Mouse (Mus musculus) liver, embryonic 18 days (tissue): Measurements from ENCODE around the gene Lama5. TPM values are rescaled to one million over a fixed set of nuclear protein-coding genes. Genes with fewer than 3 reads are reported as not detected.

Source experiments
- polyA plus RNA-seq: library from polyadenylated mRNA; depleted of rRNA; stranded (reverse); fragments of >200 nt; gene quantifications from 2 replicates; pipeline ENCODE4 v1.2.3, GENCODE M21; 2012; rRNA removed

Gene Lama5
- polyA plus RNA-seq = 4.1 and 6.3 TPM in 2 replicates

DNA sequence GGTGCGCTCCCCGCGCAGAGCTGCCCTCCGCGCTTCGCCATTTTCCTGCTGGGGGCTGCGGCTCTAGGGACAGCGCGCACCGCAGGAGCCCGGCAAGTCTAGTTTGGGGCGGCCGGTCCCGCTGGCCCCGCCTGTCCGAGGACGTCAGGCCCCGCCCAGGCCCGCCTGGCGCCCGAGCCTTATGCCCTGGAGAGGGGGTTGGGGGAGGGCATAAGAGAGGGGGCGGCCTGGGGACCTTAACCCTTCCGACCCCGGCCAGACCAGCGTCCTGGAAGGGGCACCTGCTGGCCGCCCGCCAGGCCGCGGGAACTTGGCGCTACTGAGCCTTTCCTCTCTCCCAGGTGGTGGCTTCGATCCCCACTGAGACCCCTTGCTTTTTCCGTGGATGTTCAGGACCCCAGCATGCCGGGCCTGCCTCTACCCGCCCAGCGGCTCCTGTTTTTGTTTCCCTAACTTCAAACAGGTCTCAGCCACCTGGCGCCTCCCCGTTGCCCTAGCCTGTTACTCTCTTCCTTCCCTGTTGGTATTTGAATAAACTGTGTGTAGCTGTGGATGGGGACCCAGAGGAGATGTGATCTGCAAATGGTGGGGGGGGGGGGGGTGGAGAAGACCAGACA, at the start of gene Lama5:
Gene Lama5 (minus strand): TSS at position 98 of the 617 bp plus-strand sequence.

DNA sequence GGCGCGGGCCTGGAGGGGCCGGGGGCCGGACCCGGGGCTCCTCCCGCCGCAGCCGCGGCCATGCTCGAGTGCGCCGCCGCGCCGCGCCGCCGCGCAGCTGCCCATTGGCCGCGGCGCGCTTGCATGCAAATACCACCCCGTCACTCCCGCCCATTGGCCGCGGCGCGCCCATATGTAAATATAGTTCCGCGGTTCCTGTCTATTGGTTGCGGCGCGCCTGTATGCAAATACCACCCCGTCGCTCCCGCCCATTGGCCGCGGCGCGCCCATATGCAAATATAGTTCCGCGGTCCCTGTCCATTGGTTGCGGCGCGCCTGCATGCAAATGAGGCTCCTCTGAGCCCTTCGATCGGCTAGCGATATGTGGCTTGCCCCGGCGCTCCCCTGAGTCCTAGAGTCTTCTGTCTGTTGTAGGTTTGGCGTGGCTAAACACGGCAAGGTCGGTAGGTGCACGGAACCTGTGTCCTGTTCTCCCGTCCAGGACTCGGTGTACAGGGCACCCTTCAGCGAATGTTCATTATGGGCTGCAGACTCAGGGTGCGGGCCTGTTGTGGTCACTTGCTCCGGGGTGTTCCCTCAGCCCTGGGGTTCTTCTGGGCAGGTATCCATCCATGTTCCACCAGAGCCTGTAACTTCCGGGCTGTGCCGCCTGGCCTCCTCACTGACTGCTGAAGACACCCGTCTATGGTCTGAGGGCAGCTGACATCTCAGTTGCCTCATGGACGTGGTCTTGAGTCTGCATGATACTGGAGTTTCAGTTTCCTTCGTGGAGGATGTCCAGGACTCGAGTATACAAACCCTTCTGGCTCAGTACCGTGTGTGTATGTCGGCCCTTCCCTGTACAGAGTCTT, 48.0 kb upstream of the Lama5 start, which contains the start of gene Cables2:
Gene Cables2 (minus strand): TSS at position 103 of the 851 bp plus-strand sequence.

DNA sequence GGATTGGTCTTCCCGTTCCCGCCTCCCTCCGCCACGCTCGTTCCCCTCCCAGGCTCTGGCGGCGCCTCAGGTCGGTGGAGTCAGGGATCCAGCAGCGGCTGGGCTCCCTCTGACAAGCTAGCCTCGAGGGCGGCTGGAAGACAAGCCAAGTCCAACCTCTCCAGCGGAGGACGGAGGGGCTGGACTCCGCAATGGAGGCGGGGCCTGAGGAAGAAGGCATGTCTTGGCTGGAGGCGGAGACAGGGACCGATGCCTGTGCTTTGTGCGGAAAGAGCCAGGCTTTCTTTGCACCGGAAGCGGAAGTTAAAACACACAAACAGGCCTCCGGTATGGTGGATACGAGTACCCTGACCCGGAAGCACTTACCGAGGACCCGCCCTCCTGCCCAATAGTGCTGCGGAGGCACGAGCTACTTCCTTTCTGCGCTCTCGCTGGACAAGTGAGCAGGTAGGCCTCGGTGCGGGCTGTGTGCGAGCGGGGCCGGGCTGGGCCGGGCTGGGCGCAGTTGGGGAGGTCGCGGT, 31.4 kb upstream of the Lama5 start, which contains the start of gene Rps21:
Gene Rps21 (plus strand): TSS at position 377 of the 521 bp plus-strand sequence.

DNA sequence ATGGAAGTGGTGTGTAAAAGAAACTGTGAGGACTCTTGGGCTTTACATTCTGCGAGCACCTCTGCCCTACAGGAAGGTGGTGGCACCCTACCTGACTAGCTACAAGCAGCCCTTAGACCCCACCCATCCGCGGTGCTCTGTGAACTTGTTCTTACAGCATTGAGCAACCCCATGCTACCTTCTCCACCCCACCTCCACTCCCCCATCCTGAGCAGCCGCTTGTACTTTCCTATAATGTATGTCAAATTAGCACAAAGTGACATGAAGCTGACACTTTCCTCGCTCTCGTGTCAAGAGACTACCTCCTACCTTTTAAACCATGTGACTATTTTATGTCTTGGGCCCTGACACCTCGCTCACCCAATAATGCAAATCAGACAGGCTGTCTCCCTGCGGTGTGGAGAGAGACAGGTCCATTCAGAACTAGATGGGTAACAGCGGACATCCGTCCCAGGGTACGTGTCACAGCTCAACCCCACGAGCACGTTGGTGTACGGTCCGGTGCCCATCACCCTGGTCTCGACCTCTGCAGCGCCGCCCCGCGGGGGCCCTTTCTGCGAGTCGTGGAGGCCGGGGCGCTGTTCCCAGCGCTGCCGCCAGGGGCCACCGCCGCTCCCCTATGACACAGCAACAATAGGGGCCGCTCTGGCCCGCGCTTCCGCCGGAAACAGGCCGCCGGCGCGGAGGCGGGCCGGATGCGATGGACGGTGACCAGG, 54.7 kb downstream of the Lama5 start, which contains the start of gene Adrm1:
Gene Adrm1 (plus strand): TSS at position 680 of the 716 bp plus-strand sequence.

Other genes with a start within 250 kb of the Lama5 start
- 3.0 and 4.0 TPM in 2 replicates for gene Taf4, start 249.2 kb downstream of the Lama5 start, polyA plus RNA-seq
- gene Lsm14b, start 200.9 kb downstream of the Lama5 start, polyA plus RNA-seq = 8.1 and 8.8 TPM in 2 replicates
- gene Psma7, start 183.4 kb downstream of the Lama5 start, polyA plus RNA-seq = 112 and 122 TPM in 2 replicates
- 1.2 and 1.5 TPM in 2 replicates for gene Ss18l1, start 183.3 kb downstream of the Lama5 start, polyA plus RNA-seq
- 8.5 and 9.7 TPM in 2 replicates for gene Mtg2, start 155.3 kb downstream of the Lama5 start, polyA plus RNA-seq
- not detected in 2 replicates for gene Hrh3, start 121.4 kb downstream of the Lama5 start, polyA plus RNA-seq
- gene Osbpl2, start 106.6 kb downstream of the Lama5 start, polyA plus RNA-seq = 6.8 and 7.0 TPM in 2 replicates
- gene Adrm1, start 54.4 kb downstream of the Lama5 start, polyA plus RNA-seq = 32.1 and 33.1 TPM in 2 replicates
- gene Rps21, start 31.5 kb upstream of the Lama5 start, polyA plus RNA-seq = 1,569 and 1,678 TPM in 2 replicates
- 5.7 and 6.2 TPM in 2 replicates for gene Cables2, start 47.6 kb upstream of the Lama5 start, polyA plus RNA-seq
- gene Rbbp8nl, start 64.0 kb upstream of the Lama5 start, polyA plus RNA-seq = 0.01 TPM in 1 of 2 replicates, not detected in the other
- gene Gata5, start 108.8 kb upstream of the Lama5 start, polyA plus RNA-seq = 0.13 and 0.14 TPM in 2 replicates
- 1.6 and 2.3 TPM in 2 replicates for gene Slco4a1, start 230.4 kb upstream of the Lama5 start, polyA plus RNA-seq